Mouse (Mus musculus) mouse trophoblast stem cell (cell line): ENCODE data around the gene Six3.

ENCODE experiments used
- in situ Hi-C, 2 experiments: fragments of 300-500 bp; cut with MseI, MboI; formaldehyde crosslinking; loops; 2 replicates in 1 of 2; 3 replicates in 1 of 2; pipeline ENCODE4 v1.15.1; 2025

Gene Six3

GRCm38 (mm10) chr17:85612526-85613265 lies 712 bp upstream of the Six3 start:
- in situ Hi-C loops, result no loop called here

DNA sequence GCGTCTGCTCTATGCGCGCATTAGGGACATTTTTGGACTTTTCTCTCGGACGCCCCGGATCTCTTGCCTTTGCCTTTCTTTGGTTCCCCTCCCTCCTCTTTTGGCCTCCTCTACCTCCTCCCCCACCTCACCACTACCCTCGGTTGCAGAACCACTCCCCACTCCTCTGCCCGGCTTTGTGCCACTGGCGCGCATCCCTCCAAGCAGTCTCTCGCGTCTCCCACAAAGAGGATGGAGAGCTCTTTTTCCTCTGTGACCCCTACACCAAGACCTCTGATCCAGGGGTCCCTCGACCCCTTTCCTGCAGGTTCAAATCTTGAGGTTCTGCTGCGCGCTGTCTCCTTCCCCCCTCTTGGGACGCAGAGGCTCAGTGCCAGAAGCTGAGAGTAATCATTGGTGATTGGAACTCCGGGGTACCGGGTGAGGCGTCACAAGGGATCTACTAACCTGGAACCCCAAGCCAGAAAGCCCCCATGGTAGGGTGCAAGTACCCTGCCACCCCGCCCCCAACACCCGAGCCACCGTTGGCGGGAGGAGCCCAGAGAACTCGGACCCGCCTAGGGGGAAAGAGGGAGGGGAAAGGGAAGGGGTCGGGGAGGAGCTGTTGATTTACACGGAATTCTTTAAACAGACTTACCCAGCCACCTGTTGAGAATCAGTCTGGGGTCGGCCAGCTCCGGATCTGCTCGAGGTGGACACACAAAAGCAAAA lies 758 bp downstream of the Six3 start:
- in situ Hi-C loops, result no loop called here

GRCm38 (mm10) chr17:85614722-85615331 lies 1.4 kb downstream of the Six3 start:
- in situ Hi-C loops, result no loop called here

GRCm38 (mm10) chr17:85615586-85615985 lies 2.2 kb downstream of the Six3 start:
- in situ Hi-C loops, result no loop called here

DNA sequence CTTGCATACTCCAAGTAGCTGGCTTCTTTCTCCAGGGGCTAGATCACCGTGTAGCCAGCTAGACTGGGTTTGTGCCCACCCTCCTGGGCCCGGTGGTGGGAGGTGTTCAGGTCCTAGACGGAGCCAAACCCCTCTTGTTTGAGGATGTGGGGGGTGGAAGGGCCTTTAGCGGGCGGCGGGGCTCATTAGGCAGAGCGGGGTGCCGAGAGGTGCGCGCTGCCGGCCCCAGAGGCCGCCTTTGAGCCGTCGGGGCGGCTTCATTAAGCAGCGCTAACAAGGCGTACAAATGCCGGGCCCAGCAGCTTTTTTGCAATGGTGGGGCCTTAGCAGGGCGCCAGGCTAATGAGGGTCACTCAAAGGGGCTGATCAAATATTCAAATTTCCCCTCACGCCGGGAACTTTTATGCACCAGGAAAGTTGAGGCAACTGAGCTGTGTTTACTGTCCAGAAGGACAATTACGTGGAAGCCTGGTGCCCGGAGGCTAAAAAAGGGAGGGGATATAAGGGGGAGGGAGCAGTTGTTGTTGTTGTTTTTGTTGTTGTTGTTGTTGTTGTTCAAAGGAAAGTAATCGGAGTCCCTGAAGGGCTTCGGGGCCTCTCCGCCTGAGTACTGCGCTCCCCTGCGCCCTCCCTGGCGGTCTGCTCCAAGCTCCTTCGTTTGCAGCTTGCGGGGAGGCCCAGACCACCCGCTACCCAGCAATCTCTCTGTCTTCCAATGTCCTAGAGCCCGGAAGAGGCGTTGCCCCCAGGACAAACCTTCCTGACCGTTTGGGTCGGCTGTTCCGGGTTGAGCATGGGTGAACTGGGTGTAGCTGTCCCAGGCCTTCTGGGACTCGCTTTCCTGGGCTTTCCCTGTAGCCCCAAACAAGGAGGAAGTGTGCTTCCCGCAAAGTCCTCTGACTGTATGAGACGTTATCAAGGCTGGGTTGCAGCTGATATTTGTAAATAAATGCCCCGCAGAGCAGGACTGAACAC lies 3.4 kb downstream of the Six3 start:
- in situ Hi-C loops, result no loop called here

- in situ Hi-C loops, result no loop called here
Measured at GRCm38 (mm10) chr17:85617566-85618358, 4.4 kb downstream of the Six3 start.

DNA sequence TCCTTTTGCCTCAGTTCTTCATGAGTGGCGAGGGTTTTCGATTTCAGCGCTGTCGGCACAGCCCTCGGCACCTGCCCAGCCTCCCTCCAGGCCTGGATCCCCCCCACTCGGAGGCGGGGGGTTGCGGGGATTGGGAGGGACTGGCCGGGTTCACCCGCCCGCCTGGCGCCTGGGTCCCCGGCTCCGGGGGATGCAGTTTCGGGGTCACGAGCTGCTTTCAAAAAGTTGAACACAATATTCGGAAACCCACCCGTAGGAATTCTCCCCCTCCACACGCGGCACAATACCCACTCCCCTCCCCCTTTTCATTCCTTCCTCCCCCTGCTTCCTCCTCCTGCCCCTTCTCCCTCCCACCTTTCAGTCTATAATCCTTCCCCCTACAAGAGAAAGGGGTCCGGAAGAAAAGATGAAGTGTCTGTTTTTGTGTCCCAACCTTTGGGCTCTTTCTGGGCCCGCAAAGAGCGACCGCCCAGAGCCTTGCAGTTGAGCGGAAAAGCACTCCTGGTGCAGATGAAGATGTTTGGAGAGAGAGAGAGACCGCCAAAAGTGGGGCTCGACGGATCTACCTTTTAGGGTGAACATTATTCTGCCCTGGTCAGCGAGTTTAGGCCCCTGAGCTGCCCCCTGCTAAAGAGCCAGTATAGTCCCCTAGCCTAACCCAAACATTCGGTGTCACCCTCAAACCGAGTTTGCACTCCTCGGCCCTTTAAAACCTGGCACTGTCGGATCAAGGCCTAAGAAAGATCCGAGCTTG lies 5.1 kb downstream of the Six3 start:
- in situ Hi-C loops, result no loop called here

- in situ Hi-C loops, result no loop called here
Measured at GRCm38 (mm10) chr17:85619113-85620085, 6.0 kb downstream of the Six3 start.

DNA sequence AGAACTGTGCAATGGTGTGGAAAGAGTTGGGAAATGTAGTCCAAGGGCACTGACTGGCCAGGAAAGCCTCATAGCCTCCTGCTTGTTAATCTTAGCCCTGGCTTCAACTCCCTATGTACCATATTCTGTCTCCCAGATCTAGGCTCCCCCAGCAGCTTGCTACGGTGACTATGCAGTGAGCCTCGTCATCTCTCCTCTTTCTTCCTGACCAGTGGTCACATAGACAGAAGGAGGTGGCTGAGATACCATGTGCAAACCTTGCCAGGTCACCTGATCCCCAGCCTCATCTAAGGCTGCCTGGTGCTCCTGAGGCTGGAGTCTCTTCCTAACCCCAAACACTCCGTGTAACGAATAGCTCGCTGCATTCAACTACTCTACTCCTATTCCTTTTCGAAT lies 6.7 kb downstream of the Six3 start:
- in situ Hi-C loops, result no loop called here

DNA sequence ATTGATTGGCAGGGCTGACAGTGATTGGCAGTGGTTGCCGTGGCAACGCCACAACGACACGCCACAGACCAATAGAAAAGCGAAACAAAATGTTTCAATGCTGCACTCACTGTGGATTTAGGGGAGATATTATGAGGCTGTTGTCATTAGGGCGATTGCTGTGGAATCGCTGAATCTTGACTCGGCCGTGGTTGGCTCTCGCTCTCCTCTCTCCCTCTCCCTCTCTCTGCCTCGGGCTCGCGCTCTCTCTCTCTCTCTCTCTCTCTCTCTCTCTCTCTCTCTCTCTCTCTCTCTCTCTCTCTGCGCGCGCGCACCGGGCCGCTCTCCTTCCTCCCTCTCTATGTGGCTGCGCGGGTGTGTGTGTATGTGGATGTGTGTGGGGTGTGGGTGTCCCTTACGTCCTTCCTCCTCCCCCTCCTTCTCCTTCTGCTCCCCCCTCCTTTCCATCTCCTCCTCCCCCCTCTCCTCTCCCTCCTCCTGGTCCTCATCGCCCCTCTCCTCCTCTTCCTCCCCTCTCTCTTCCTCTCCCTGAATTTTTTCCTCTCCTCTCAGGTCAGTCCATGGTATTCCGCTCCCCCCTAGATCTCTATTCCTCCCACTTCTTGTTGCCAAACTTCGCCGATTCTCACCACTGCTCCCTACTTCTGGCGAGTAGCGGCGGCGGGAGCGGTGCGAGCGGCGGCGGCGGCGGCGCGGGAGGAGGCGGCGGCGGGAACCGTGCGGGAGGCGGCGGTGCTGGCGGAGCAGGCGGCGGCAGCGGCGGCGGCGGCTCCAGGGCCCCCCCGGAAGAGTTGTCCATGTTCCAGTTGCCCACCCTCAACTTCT lies 7.5 kb downstream of the Six3 start:
- in situ Hi-C loops, result no loop called here

DNA sequence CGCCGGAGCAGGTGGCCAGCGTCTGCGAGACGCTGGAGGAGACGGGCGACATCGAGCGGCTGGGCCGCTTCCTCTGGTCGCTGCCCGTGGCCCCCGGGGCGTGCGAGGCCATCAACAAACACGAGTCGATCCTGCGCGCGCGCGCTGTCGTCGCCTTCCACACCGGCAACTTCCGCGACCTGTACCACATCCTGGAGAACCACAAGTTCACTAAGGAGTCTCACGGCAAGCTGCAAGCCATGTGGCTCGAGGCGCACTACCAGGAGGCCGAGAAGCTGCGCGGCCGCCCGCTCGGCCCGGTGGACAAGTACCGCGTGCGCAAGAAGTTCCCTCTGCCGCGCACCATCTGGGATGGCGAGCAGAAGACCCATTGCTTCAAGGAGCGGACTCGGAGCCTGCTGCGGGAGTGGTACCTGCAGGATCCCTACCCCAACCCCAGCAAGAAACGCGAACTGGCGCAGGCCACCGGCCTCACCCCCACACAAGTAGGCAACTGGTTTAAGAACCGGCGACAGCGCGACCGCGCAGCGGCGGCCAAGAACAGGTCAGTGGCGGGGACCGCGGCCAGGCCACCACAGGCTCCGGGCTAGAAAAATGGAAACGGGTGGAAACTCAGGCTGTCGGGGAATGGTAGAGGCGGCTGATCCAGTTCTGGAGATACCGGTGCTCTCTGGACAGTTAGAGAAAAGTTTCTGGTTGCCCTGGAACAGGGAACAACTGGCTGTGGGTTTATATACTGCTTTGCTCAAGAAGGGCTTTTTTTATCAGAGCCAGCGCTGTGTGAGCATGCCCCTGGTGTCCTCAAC lies 8.3 kb downstream of the Six3 start:
- in situ Hi-C loops, result no loop called here

GRCm38 (mm10) chr17:85622493-85623157 lies 9.2 kb downstream of the Six3 start:
- in situ Hi-C loops, result no loop called here

DNA sequence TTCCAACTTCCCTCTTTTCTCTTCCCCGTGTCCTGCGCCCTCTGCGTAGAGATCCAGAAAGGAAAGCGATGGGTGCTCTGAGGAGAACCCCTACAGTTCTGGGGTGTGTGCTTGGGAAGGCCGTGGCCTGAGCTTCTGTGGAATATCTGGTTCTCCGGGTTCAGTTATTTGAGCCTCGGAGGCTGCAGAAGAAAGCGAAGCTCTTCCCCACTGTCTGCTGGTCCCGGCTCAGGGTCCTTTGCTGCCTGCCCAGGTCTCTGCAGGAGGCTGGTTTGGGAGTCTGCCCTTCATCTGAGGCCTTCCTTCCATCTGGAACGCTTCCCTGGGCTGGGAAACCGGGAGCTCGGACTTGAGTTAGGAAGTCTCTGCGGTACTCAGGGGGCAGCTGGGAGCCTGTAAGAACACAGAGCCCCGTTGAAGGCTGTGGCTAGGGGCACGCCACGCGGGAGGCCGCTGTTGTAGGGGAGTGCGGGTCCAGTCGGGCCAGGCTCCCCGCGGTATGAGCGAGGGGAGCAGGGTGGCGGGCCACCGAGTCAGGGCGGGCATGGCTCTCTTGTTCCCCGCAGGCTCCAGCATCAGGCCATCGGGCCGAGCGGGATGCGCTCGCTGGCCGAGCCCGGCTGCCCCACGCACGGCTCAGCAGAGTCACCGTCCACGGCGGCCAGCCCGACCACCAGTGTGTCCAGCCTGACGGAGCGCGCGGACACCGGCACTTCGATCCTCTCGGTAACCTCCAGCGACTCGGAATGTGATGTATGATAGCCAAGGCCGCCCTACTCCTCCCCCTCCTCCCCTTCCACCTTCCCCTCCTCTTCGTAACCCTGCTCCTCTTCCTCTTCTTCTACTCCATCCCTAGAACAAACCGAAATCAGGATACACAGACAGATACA lies 10.0 kb downstream of the Six3 start:
- in situ Hi-C loops, result no loop called here

GRCm38 (mm10) chr17:85624051-85624420 lies 10.6 kb downstream of the Six3 start:
- in situ Hi-C loops, result no loop called here
